Comparison of ENCODE assay signal across 8 mouse cellular contexts in genomic region chr11:87427273-87428050, GRCm38 (mm10). TPM values are rescaled to one million over a fixed set of nuclear protein-coding genes. Genes with fewer than 3 reads are reported as not detected.
DNase-seq lines count a peak whose midpoint lies in the region; ATAC-seq lines count a peak whose summit lies in the region.

No protein-coding gene starts in this region.

- no peaks in the 10 kb centered on the region for H3K36me3 ChIP-seq in forebrain, embryonic 12.5 days (replicated peaks)
- no peaks in the 10 kb centered on the region for H3K36me3 ChIP-seq in forebrain, embryonic 11.5 days (ENCODE audit: control insufficient read depth, insufficient read depth, low read length)
- no peaks in the 10 kb centered on the region for H3K36me3 ChIP-seq in lung, embryonic 16.5 days (ENCODE audit: control insufficient read depth, insufficient read depth, low read length)
- no peaks in the 10 kb centered on the region for H3K36me3 ChIP-seq in intestine, embryonic 15.5 days

- H3K4me3 ChIP-seq in forebrain, embryonic 12.5 days (replicated peaks) = no peak overlapping the region
- no peak overlapping the region for H3K4me3 ChIP-seq in forebrain, embryonic 11.5 days (ENCODE audit: low read depth, low read length)
- H3K4me3 ChIP-seq in lung, embryonic 16.5 days (ENCODE audit: low read length) = no peak overlapping the region
- no peak overlapping the region for H3K4me3 ChIP-seq in intestine, embryonic 15.5 days (replicated peaks)

- no peaks in the 10 kb centered on the region for H3K9me3 ChIP-seq in forebrain, embryonic 12.5 days
- H3K9me3 ChIP-seq in forebrain, embryonic 11.5 days (ENCODE audit: control insufficient read depth, low read length) = no peaks in the 10 kb centered on the region
- H3K9me3 ChIP-seq in lung, embryonic 16.5 days (ENCODE audit: control insufficient read depth, low read length) = no peaks in the 10 kb centered on the region
- H3K9me3 ChIP-seq in intestine, embryonic 15.5 days = no peaks in the 10 kb centered on the region

- peaks cover 14% of the 10 kb centered on the region for H3K4me1 ChIP-seq in forebrain, embryonic 12.5 days
- no peaks in the 10 kb centered on the region for H3K4me1 ChIP-seq in forebrain, embryonic 11.5 days (replicated peaks; ENCODE audit: control insufficient read depth, insufficient read depth, low read length)
- 0 out of 2 replicates have a peak, but pooled peaks cover 2% of the 10 kb centered on the region for H3K4me1 ChIP-seq in lung, embryonic 16.5 days (replicated peaks; ENCODE audit: control insufficient read depth, insufficient read depth, low read length)
- H3K4me1 ChIP-seq in intestine, embryonic 15.5 days (replicated peaks) = no peaks in the 10 kb centered on the region

- 62% methylated on average over 1 of the region's 1 CpGs for WGBS in forebrain, embryonic 12.5 days
- 85% methylated on average over 1 of the region's 1 CpGs for WGBS in forebrain, embryonic 11.5 days
- 38% methylated on average over 1 of the region's 1 CpGs for WGBS in lung, embryonic 16.5 days
- 54% methylated on average over 1 of the region's 1 CpGs for WGBS in intestine, embryonic 15.5 days

- no peak for ATAC-seq in forebrain, embryonic 12.5 days (ENCODE audit: low FRiP score)
- no peak for ATAC-seq in forebrain, embryonic 11.5 days (replicated peaks; ENCODE audit: low FRiP score)
- ATAC-seq in lung, embryonic 16.5 days (ENCODE audit: low read depth) = no peak
- ATAC-seq in intestine, embryonic 15.5 days = no peak
- ATAC-seq in erythroblast, adult 5-6 weeks (replicated peaks; ENCODE audit: low FRiP score, poor library complexity, severe bottlenecking) = no peak

- H3K27ac ChIP-seq in forebrain, embryonic 12.5 days = peak overlapping the region; percentile 70
- H3K27ac ChIP-seq in forebrain, embryonic 11.5 days (ENCODE audit: low read depth, low read length) = no peak overlapping the region; the same call in 1 of the 2 replicates
- H3K27ac ChIP-seq in lung, embryonic 16.5 days (ENCODE audit: low read length) = peak overlapping the region; percentile 63
- peak overlapping the region; percentile 62 for H3K27ac ChIP-seq in intestine, embryonic 15.5 days

- intact Hi-C loops in gastrocnemius, postnatal 14 days (cut with DNase I; ENCODE audit: low total_unique reads) = no loop called here

- no peaks in the 10 kb centered on the region for H3K27me3 ChIP-seq in forebrain, embryonic 12.5 days
- no peaks in the 10 kb centered on the region for H3K27me3 ChIP-seq in forebrain, embryonic 11.5 days (ENCODE audit: control insufficient read depth, insufficient read depth, low read length)
- H3K27me3 ChIP-seq in lung, embryonic 16.5 days (ENCODE audit: control insufficient read depth, insufficient read depth, low read depth, low read length) = no peaks in the 10 kb centered on the region
- no peaks in the 10 kb centered on the region for H3K27me3 ChIP-seq in intestine, embryonic 15.5 days (replicated peaks)

- no peak overlapping the region for H3K4me2 ChIP-seq in forebrain, embryonic 12.5 days
- H3K4me2 ChIP-seq in forebrain, embryonic 11.5 days (ENCODE audit: low read depth, low read length, severe bottlenecking) = no peak overlapping the region
- no peak overlapping the region for H3K4me2 ChIP-seq in lung, embryonic 16.5 days (ENCODE audit: low read depth, low read length)
- H3K4me2 ChIP-seq in intestine, embryonic 15.5 days (replicated peaks) = no peak overlapping the region

- no peak for DNase-seq in forebrain, embryonic 11.5 days (ENCODE audit: low spot score)
- no peak for DNase-seq in lung, postnatal 25 days (ENCODE audit: low spot score)
- peak; percentile 64 for DNase-seq in retina, postnatal 7 days (ENCODE audit: low read depth, low spot score)
- DNase-seq in gastrocnemius, postnatal 14 days = no peak

- H3K9ac ChIP-seq in forebrain, embryonic 12.5 days = no peak overlapping the region
- H3K9ac ChIP-seq in forebrain, embryonic 11.5 days (ENCODE audit: low read length) = no peak overlapping the region
- H3K9ac ChIP-seq in lung, embryonic 16.5 days (ENCODE audit: low read length) = no peak overlapping the region
- H3K9ac ChIP-seq in intestine, embryonic 15.5 days = no peak overlapping the region

RNA-seq across cellular contexts. Expression of gene Tex14, which starts 22.6 kb away (rescaled TPM):
- polyA plus RNA-seq in forebrain, embryonic 12.5 days (2016; fragmentation: Nextera tagmentation; extraction: Ambion mirVana) = 0.35 and 0.42 TPM in 2 replicates
- 0.33 and 0.61 TPM in 2 replicates for polyA plus RNA-seq in forebrain, embryonic 11.5 days (2014; fragmentation: Nextera tagmentation; extraction: Ambion mirVana)
- 0.52 and 0.62 TPM in 2 replicates for polyA plus RNA-seq in lung, embryonic 16.5 days (2015; fragmentation: Nextera tagmentation; extraction: Ambion mirVana)
- 0.37 and 0.96 TPM in 2 replicates for polyA plus RNA-seq in intestine, embryonic 15.5 days (2015; fragmentation: Nextera tagmentation; extraction: Ambion mirVana)
- total RNA-seq in erythroblast, adult 5-6 weeks (2015; ENCODE audit: low replicate concordance) = not detected in 2 replicates
- total RNA-seq in erythroblast, adult 5-6 weeks (2017; ENCODE audit: low replicate concordance) = 0.34 and 0.42 TPM in 2 replicates
- under 1 TPM; 0.53 to 0.59 TPM for total RNA-seq in gastrocnemius, postnatal 14 days (2021)

RNA-seq across cellular contexts. Expression of gene Rad51c, which starts 22.7 kb away (rescaled TPM):
- polyA plus RNA-seq in forebrain, embryonic 12.5 days (2016; fragmentation: Nextera tagmentation; extraction: Ambion mirVana) = 11.8 and 12.1 TPM in 2 replicates
- 12.8 and 14.6 TPM in 2 replicates for polyA plus RNA-seq in forebrain, embryonic 11.5 days (2014; fragmentation: Nextera tagmentation; extraction: Ambion mirVana)
- 8.4 and 9.4 TPM in 2 replicates for polyA plus RNA-seq in lung, embryonic 16.5 days (2015; fragmentation: Nextera tagmentation; extraction: Ambion mirVana)
- polyA plus RNA-seq in intestine, embryonic 15.5 days (2015; fragmentation: Nextera tagmentation; extraction: Ambion mirVana) = 6.3 and 7.0 TPM in 2 replicates
- total RNA-seq in erythroblast, adult 5-6 weeks (2015; ENCODE audit: low replicate concordance) = 0.19 and 3.8 TPM in 2 replicates
- 5.9 and 6.3 TPM in 2 replicates for total RNA-seq in erythroblast, adult 5-6 weeks (2017; ENCODE audit: low replicate concordance)
- total RNA-seq in gastrocnemius, postnatal 14 days (2021) = under 1 TPM; 0.78 to 0.98 TPM
